Mouse (Mus musculus) spleen, adult 2 months (tissue): ENCODE results near the gene Capn1.

Source experiments
- CTCF ChIP-seq: fragments of 200-500 bp; IDR thresholded peaks from 2 replicates; pipeline ENCODE4 v1.5.1; 2011; ENCODE audit warnings: mild to moderate bottlenecking, inconsistent platforms; ENCODE audit not compliant: insufficient read depth, insufficient read length, insufficient replicate concordance; ENCODE audit errors: extremely low read depth
- POLR2A ChIP-seq: fragments of 200-500 bp; IDR thresholded peaks from 2 replicates; pipeline ENCODE4 v1.6.1; 2011; ENCODE audit warnings: low read depth, low read length, inconsistent platforms

GRCm38 (mm10) chr19:6057313-6058096, 41.8 kb upstream of the Capn1 start, which contains the start of the genes Mrpl49 and Fau:
- TF ChIP-seq CTCF (no peak), POLR2A (peak; percentile 78)
